Mouse (Mus musculus) liver, embryonic 11.5 days (tissue): ENCODE results near the gene Fmnl2. TPM values are rescaled to one million over a fixed set of nuclear protein-coding genes. Genes with fewer than 3 reads are reported as not detected.

Experiments
- ATAC-seq: fragments of 200-750 bp; cut with Nextera tagmentation; replicated peaks from 2 replicates; pipeline ENCODE4 v1.8.0; 2017; ENCODE audit warnings: moderate number of reproducible peaks, mild to moderate bottlenecking, moderate TSS enrichment, moderate library complexity; ENCODE audit not compliant: low FRiP score
- DNase-seq: peaks from one replicate; pipeline ENCODE4 v3.0.0-alpha.2; 2017; ENCODE audit warnings: low spot score
- H3K27ac ChIP-seq: fragments of 300-500 bp; sonication (generic); 2 replicates; pipeline ENCODE4 v1.5.1; 2014; ENCODE audit warnings: mild to moderate bottlenecking, low read depth, low read length, control low read depth
- H3K27me3 ChIP-seq: fragments of 300-500 bp; sonication (generic); replicated peaks from 2 replicates; pipeline ENCODE4 v1.6.1; 2014; ENCODE audit warnings: low read length, mixed read lengths; ENCODE audit not compliant: control insufficient read depth, insufficient read depth
- H3K36me3 ChIP-seq: fragments of 300-500 bp; sonication (generic); 2 replicates; pipeline ENCODE4 v1.6.1; 2014; ENCODE audit warnings: mild to moderate bottlenecking, low read length, moderate library complexity, mixed read lengths; ENCODE audit not compliant: control insufficient read depth, insufficient read depth
- H3K4me1 ChIP-seq: fragments of 300-500 bp; sonication (generic); replicated peaks from 2 replicates; pipeline ENCODE4 v1.6.1; 2014; ENCODE audit warnings: low read length, mixed read lengths; ENCODE audit not compliant: control insufficient read depth, insufficient read depth
- H3K4me2 ChIP-seq: fragments of 300-500 bp; sonication (generic); 2 replicates; pipeline ENCODE4 v1.6.1; 2014; ENCODE audit warnings: mild to moderate bottlenecking, control low read depth, moderate library complexity
- H3K4me3 ChIP-seq: fragments of 300-500 bp; sonication (generic); 2 replicates; pipeline ENCODE4 v1.5.1; 2014; ENCODE audit warnings: low read depth, low read length, control low read depth
- H3K9ac ChIP-seq: fragments of 300-500 bp; sonication (generic); 2 replicates; pipeline ENCODE4 v1.6.1; 2014; ENCODE audit warnings: low read depth, low read length, control low read depth
- H3K9me3 ChIP-seq: fragments of 300-500 bp; sonication (generic); 2 replicates; pipeline ENCODE4 v1.6.1; 2016; ENCODE audit warnings: low read length, inconsistent platforms, mixed read lengths; ENCODE audit not compliant: control insufficient read depth
- WGBS: fragments of 180-500 bp; shearing (Covaris S2); extraction: QIAGEN DNeasy Blood & Tissue Kit; methylation state at CpG from one replicate; pipeline ENCODE4 v1.1.7; 2014; 5-methylcytosine and 5-hydroxymethylcytosine counted together
- polyA plus RNA-seq: library from polyadenylated mRNA; unstranded; fragments of >200 nt; fragmentation: Nextera tagmentation; extraction: Ambion mirVana; gene quantifications from 2 replicates; pipeline ENCODE4 v1.2.1, GENCODE M21; 2014

The Fmnl2 gene
- polyA plus RNA-seq, 1 experiment from 2014 or later: 1.5 TPM

GRCm38 (mm10) chr2:52974056-52974455, 116.4 kb downstream of the Fmnl2 start:
- ATAC-seq: no peak
- no peak overlapping the region for H3K4me2 ChIP-seq
- H3K36me3 ChIP-seq: no peaks in the 10 kb centered on the region

GRCm38 (mm10) chr2:52974776-52975175, 117.1 kb downstream of the Fmnl2 start:
- H3K4me1 ChIP-seq: no peaks in the 10 kb centered on the region
- WGBS: 45% methylated on average over 1 of the region's 1 CpGs
- ATAC-seq (no peak), DNase-seq (no peak)
- H3K4me3 ChIP-seq: no peak overlapping the region
- H3K4me2 ChIP-seq: no peak overlapping the region
- no peaks in the 10 kb centered on the region for H3K36me3 ChIP-seq
- no peaks in the 10 kb centered on the region for H3K9me3 ChIP-seq
- H3K9ac ChIP-seq: no peak overlapping the region
- H3K27ac ChIP-seq: no peak overlapping the region
- no peaks in the 10 kb centered on the region for H3K27me3 ChIP-seq

More at GRCm38 (mm10) chr2:52974056-52974455, 116.4 kb downstream of the Fmnl2 start:
- DNase-seq: no peak
- H3K9me3 ChIP-seq: no peaks in the 10 kb centered on the region
- no peaks in the 10 kb centered on the region for H3K27me3 ChIP-seq
- H3K4me1 ChIP-seq: no peaks in the 10 kb centered on the region
- no peak overlapping the region for H3K27ac ChIP-seq
- 84% methylated on average over 6 of the region's 6 CpGs for WGBS
- H3K9ac ChIP-seq: no peak overlapping the region
- H3K4me3 ChIP-seq: no peak overlapping the region

DNA sequence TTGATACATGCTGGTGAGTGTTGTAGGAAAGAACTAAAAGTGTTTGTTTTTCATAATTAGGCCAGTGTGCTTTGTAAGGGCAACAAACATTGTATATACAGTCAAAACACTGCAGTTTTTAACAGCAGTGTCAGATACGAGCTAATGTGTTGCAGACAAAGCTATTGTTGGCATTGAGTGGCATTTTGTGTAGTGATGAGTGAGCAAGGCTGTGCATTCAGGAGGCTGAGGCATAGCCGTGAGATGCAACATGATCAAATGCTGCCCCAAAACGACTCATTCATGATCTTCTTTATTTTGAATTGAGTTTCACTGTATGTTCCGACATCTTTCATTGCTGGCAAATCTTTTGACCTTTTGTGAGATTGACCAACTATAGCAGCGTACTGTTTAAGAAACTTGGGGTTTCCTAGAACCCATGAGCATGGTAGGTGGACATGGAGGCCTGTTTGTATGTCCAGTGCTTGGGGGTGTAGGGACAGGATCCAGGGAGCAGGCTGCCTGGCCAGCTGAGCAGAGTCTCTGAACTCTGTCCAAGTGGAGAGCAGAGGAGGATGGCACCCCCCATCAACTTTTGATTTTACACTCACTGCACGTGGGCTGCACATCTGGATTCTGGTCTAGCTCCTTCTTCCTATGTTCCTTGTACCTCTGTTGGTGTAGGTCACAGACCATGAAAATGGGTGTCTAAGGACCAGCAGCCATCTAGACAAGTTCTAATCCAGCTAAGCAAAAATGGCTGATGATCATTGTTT, 120.4 kb downstream of the Fmnl2 start:
- Histone ChIP-seq H3K4me2 (no peak overlapping the region), H3K4me1 (no peaks in the 10 kb centered on the region), H3K27me3 (no peaks in the 10 kb centered on the region), H3K27ac (no peak overlapping the region), H3K4me3 (no peak overlapping the region), H3K9me3 (no peaks in the 10 kb centered on the region), H3K9ac (no peak overlapping the region), H3K36me3 (no peaks in the 10 kb centered on the region)
- DNase-seq (no peak), ATAC-seq (no peak)
- WGBS: 82% methylated on average over 6 of the region's 6 CpGs

- H3K4me1 ChIP-seq: no peaks in the 10 kb centered on the region
- H3K4me2 ChIP-seq: no peak overlapping the region
- H3K27ac ChIP-seq: no peak overlapping the region
- no peak for ATAC-seq
- H3K4me3 ChIP-seq: no peak overlapping the region
- H3K36me3 ChIP-seq: no peaks in the 10 kb centered on the region
- H3K9me3 ChIP-seq: no peaks in the 10 kb centered on the region
- H3K27me3 ChIP-seq: no peaks in the 10 kb centered on the region
- DNase-seq: no peak
- H3K9ac ChIP-seq: no peak overlapping the region
- WGBS: 70% methylated on average over 2 of the region's 2 CpGs
Observed at GRCm38 (mm10) chr2:52978796-52979195, 121.1 kb downstream of the Fmnl2 start.

DNA sequence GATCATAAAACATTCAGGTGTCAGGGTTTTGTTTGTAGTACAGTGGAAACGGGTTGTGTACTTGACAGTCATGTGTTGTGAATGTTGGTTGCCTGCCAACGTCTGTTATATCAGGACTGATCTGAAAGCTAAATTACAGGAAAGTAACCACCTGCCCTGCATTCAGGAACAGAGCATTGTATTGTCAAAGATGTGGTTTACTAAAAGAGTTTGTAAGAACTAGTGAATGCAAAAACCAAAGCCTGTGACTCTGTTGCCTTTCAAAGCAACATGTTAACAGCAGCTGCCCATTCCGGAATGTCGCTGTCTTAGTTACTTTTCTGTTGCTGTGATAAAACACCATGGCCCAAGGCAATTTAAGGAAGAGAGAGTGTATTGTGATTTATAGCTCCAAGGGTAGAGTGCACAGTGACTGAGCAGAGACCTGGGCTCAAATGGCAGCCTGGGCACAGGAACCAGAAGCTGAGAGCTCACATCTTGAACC, 121.7 kb downstream of the Fmnl2 start:
- Histone ChIP-seq H3K9ac (no peak overlapping the region), H3K27me3 (no peaks in the 10 kb centered on the region), H3K9me3 (no peaks in the 10 kb centered on the region), H3K4me2 (no peak overlapping the region), H3K4me1 (no peaks in the 10 kb centered on the region), H3K27ac (no peak overlapping the region), H3K36me3 (no peaks in the 10 kb centered on the region), H3K4me3 (no peak overlapping the region)
- DNase-seq (no peak), ATAC-seq (no peak)
- WGBS: 63% methylated on average over 4 of the region's 4 CpGs

DNA sequence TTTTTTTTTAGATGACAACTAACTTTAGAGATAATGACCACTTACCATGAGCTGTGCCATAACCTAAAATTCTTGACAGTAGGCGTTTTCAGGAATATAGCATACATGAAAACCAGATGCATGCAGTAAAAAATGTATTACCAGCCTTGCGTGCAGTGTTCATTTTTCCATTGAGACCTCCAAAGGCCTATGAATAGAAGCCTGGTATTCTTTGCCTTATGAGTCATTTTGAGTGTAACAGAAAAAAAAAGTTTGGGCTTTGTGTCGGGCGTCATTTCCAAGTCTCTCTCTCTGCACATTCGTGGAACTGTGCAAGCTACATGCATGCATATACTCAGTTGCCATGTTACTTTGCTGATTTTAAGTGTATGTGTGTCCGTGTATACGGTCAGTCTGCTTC, 123.5 kb downstream of the Fmnl2 start:
- WGBS: 86% methylated on average over 7 of the region's 7 CpGs
- no peak overlapping the region for H3K4me2 ChIP-seq
- no peak overlapping the region for H3K27ac ChIP-seq
- H3K4me1 ChIP-seq: no peaks in the 10 kb centered on the region
- ATAC-seq (no peak), DNase-seq (no peak)
- H3K9me3 ChIP-seq: no peaks in the 10 kb centered on the region
- no peaks in the 10 kb centered on the region for H3K36me3 ChIP-seq
- no peaks in the 10 kb centered on the region for H3K27me3 ChIP-seq
- H3K4me3 ChIP-seq: no peak overlapping the region
- H3K9ac ChIP-seq: no peak overlapping the region

DNA sequence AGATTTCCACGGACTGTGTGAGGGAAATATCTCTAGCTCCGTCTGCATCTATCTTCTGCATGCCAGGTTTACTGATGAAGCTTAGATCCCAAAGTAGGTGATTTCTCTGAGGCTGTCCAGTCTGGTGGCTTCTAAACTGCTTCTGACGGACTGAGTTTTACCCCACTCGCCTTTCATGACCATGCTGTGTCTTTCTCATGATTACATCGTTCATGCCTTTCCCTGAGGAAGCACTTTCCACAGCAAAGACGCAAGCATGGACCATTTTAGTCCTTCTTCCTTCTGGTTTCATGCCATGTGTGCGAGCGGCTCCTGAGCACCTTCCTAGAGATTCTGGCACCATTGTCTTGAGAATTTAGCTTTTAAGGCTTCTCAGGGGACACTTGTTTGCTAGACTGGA, 123.9 kb downstream of the Fmnl2 start:
- no peak overlapping the region for H3K27ac ChIP-seq
- ATAC-seq (no peak), DNase-seq (no peak)
- no peak overlapping the region for H3K4me2 ChIP-seq
- H3K4me1 ChIP-seq: no peaks in the 10 kb centered on the region
- H3K4me3 ChIP-seq: no peak overlapping the region
- H3K36me3 ChIP-seq: no peaks in the 10 kb centered on the region
- no peaks in the 10 kb centered on the region for H3K27me3 ChIP-seq
- no peak overlapping the region for H3K9ac ChIP-seq
- H3K9me3 ChIP-seq: no peaks in the 10 kb centered on the region
- WGBS: 87% methylated on average over 8 of the region's 8 CpGs

GRCm38 (mm10) chr2:52982502-52982901, 124.8 kb downstream of the Fmnl2 start:
- Histone ChIP-seq H3K36me3 (no peaks in the 10 kb centered on the region), H3K4me2 (no peak overlapping the region), H3K27ac (no peak overlapping the region), H3K27me3 (no peaks in the 10 kb centered on the region), H3K4me1 (0 out of 2 replicates have a peak, but pooled peaks cover 2% of the 10 kb centered on the region), H3K9me3 (no peaks in the 10 kb centered on the region), H3K4me3 (no peak overlapping the region), H3K9ac (no peak overlapping the region)
- DNase-seq (no peak), ATAC-seq (no peak)
- WGBS: 80% methylated on average over 3 of the region's 3 CpGs

DNA sequence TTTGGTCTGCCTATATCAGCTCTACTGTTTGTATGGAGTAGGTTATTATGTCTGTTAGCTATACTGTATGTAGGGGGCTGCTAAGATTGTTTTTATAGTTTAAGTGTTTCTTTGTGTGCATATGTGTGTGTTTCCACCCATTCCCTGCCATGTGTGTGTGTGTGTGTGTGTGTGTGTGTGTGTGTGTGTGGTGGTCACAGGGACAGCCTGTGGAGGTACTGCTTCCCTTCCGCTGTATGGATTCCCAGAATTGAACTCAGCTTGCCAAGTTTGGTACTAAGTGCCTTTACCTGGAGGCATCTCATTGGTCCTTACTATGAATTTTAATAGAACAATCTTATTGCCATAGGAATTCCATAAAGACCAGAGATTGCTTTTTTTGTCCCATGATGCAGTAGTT, 126.9 kb downstream of the Fmnl2 start:
- DNase-seq (no peak), ATAC-seq (no peak)
- H3K27ac ChIP-seq: no peak overlapping the region
- 0 out of 2 replicates have a peak, but pooled peaks cover 2% of the 10 kb centered on the region for H3K4me1 ChIP-seq
- H3K36me3 ChIP-seq: no peaks in the 10 kb centered on the region
- no peaks in the 10 kb centered on the region for H3K9me3 ChIP-seq
- no peak overlapping the region for H3K4me3 ChIP-seq
- WGBS: 93% methylated on average over 1 of the region's 1 CpGs
- no peak overlapping the region for H3K9ac ChIP-seq
- H3K27me3 ChIP-seq: no peaks in the 10 kb centered on the region
- no peak overlapping the region for H3K4me2 ChIP-seq
